Mouse (Mus musculus) small intestine, adult 2 months (tissue): ENCODE measurements around the gene Zfp367.

ENCODE experiments used
- CTCF ChIP-seq: fragments of 200-500 bp; IDR thresholded peaks from 2 replicates; pipeline ENCODE4 v1.5.1; 2012; ENCODE audit warnings: low read depth, mild to moderate bottlenecking, control low read depth, inconsistent platforms, low read length, moderate library complexity, mixed read lengths; ENCODE audit not compliant: insufficient replicate concordance, insufficient read length; ENCODE audit errors: extremely low read depth
- POLR2A ChIP-seq: fragments of 200-500 bp; IDR thresholded peaks from 2 replicates; pipeline ENCODE4 v1.6.1; 2012; ENCODE audit warnings: low read depth, mild to moderate bottlenecking, control low read depth, inconsistent platforms, low read length, moderate library complexity

GRCm38 (mm10) chr13:64182091-64182490 is 29.1 kb upstream of the Zfp367 start:
- no peak for TF ChIP-seq POLR2A
- no peak for TF ChIP-seq CTCF
